Mouse (Mus musculus) myocyte (in vitro differentiated cells): ENCODE data around the gene Gm765.

Experiments used
- CEBPB ChIP-seq: IDR thresholded peaks from 2 replicates; pipeline ENCODE4 v1.6.1; 2011; ENCODE audit warnings: mild to moderate bottlenecking, moderate library complexity; ENCODE audit not compliant: poor library complexity, insufficient read depth, severe bottlenecking
- E2F4 ChIP-seq: IDR thresholded peaks from one replicate; pipeline ENCODE4 v1.6.1; 2011; ENCODE audit warnings: mild to moderate bottlenecking, control low read depth, moderate library complexity; ENCODE audit not compliant: insufficient read depth
- MAX ChIP-seq: IDR thresholded peaks from one replicate; pipeline ENCODE4 v1.6.1; 2011; ENCODE audit warnings: low read depth, mild to moderate bottlenecking, control low read depth
- MYOD1 ChIP-seq, 3 experiments: IDR thresholded peaks; one replicate each; pipeline ENCODE4 v1.6.1; 2011; ENCODE audit warnings: control low read depth in 2 of 3, low read depth in 2 of 3, mild to moderate bottlenecking in 2 of 3, moderate library complexity in 1 of 3; ENCODE audit not compliant: insufficient read length in 2 of 3, control insufficient read depth in 1 of 3
- MYOG ChIP-seq, 3 experiments: IDR thresholded peaks; one replicate each; pipeline ENCODE4 v1.6.1; 2011; ENCODE audit warnings: control low read depth in 2 of 3, low read depth in 2 of 3, mild to moderate bottlenecking in 2 of 3; ENCODE audit not compliant: insufficient read length in 2 of 3, control insufficient read depth in 1 of 3, insufficient read depth in 1 of 3
- POLR2A ChIP-seq: IDR thresholded peaks from one replicate; pipeline ENCODE4 v1.6.1; 2011; ENCODE audit warnings: low read depth, mild to moderate bottlenecking, control low read depth, moderate library complexity; ENCODE audit not compliant: insufficient read length
- REST ChIP-seq: IDR thresholded peaks from one replicate; pipeline ENCODE4 v1.6.1; 2011; ENCODE audit warnings: mild to moderate bottlenecking, control low read depth, moderate library complexity; ENCODE audit not compliant: insufficient read depth, insufficient read length
- SRF ChIP-seq: IDR thresholded peaks from one replicate; pipeline ENCODE4 v1.6.1; 2011; ENCODE audit warnings: low read depth; ENCODE audit not compliant: control insufficient read depth, insufficient read length
- TCF12 ChIP-seq: IDR thresholded peaks from one replicate; pipeline ENCODE4 v1.6.1; 2011; ENCODE audit warnings: mild to moderate bottlenecking, control low read depth; ENCODE audit not compliant: poor library complexity, insufficient read depth, severe bottlenecking
- USF1 ChIP-seq: IDR thresholded peaks from one replicate; pipeline ENCODE4 v1.6.1; 2011; ENCODE audit warnings: low read depth, mild to moderate bottlenecking, control low read depth, moderate library complexity

DNA sequence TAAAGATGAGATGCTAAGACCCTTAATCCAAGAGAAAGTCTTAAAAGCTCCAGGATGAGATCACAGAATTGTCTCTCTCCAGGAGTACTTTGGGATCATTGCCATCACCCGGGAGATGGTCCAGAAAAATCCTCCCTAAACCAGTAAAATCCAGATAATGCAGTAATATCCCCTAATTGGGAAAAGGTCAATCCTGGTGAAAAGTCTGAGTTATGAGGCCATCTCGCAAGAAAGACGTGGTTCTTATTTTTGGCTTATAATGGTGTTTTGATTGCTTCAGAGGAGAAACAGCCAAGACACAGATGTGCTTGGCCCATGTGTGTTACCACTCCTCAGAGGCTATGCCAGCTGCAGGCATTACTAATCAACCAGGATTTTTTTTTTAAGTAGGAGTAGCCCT lies 34.9 kb downstream of the Gm765 start:
- no peak for TF ChIP-seq MYOG (IDR thresholded peaks at IDR 0.05; ENCODE audit: control insufficient read depth in 1 of 3, insufficient read depth in 1 of 3, insufficient read length in 2 of 3, low read depth in 2 of 3)
- no peak for TF ChIP-seq MAX
- TF ChIP-seq E2F4 = no peak
- TF ChIP-seq POLR2A = no peak
- TF ChIP-seq TCF12 = no peak
- TF ChIP-seq USF1 = no peak
- TF ChIP-seq MYOD1 (IDR thresholded peaks at IDR 0.05; ENCODE audit: control insufficient read depth in 1 of 3, insufficient read length in 2 of 3, low read depth in 2 of 3) = no peak
- TF ChIP-seq REST = no peak
- no peak for TF ChIP-seq CEBPB
- TF ChIP-seq SRF = no peak
